Mouse (Mus musculus): Measurements from ENCODE around the gene Dennd2c. TPM values are rescaled to one million over a fixed set of nuclear protein-coding genes. Genes with fewer than 3 reads are reported as not detected.
A peak's percentile ranks its signal among the peaks of the same experiment; 100 is the strongest.
"Not testable (repeated sequence)": the region's sequence is repeated elsewhere in the genome, so short reads cannot be mapped to it uniquely, and the experiment has no call there.

Gene Dennd2c
- polyA plus RNA-seq, 1 experiment from 2014 or later: 8.6 TPM

DNA sequence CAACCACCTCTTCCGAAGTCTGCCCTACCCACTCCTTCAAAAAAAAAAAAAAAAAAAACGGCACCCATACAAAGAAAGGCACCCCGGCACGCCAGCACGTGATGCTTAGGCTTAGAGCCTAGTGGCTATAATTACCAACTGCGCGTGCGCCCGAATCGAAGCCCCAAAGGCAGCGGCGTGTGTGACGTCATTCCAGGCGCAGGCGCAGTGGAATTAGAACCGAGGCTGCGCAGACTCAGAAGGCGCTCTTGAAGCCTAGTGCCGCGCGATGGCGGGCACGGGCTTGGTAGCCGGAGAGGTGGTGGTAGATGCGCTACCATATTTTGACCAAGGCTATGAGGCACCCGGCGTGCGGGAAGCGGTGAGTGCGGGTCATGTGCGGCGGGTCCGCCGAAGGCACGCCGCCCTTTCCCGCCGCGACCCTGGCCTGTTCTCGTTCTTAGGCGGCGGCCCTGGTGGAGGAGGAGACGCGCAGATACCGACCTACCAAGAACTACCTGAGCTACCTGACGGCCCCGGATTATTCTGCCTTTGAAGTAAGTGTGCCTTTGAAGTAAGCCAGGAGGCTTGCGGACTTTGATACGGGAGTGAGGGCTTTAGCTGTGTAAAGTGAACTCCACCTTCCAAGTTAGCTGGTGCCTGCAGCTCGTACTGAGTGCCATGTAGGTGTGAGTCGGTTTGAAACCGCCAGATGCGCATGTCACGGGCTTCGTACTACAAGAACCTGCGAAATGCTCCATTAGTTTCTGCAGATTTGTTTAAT, 69.3 kb downstream of the Dennd2c start, which contains the start of gene Bcas2:
Gene Bcas2 (plus strand): TSS at position 151 of the 763 bp plus-strand sequence.
- Histone ChIP-seq H3K4me3 (replicated peaks) (peak within 1 kb of the TSS; percentile 76), H3K4me2 (peak within 1 kb of the TSS; percentile 73), H3K36me3 (peaks cover 62% of the 10 kb centered on the region), H3K9me3 (replicated peaks) (no peaks in the 10 kb centered on the region), H3K27me3 (no peaks in the 10 kb centered on the region), H3K4me1 (replicated peaks) (peaks cover 56% of the 10 kb centered on the region), H3K9ac (peak within 1 kb of the TSS; percentile 89), H3K27ac (peak within 1 kb of the TSS; percentile 90)
- WGBS (ENCODE audit: insufficient replicate concordance): under 1% methylated on average over 56 of the region's 56 CpGs
- ATAC-seq (ENCODE audit: low read depth): peak; percentile 92
- peak; percentile 93 for DNase-seq

DNA sequence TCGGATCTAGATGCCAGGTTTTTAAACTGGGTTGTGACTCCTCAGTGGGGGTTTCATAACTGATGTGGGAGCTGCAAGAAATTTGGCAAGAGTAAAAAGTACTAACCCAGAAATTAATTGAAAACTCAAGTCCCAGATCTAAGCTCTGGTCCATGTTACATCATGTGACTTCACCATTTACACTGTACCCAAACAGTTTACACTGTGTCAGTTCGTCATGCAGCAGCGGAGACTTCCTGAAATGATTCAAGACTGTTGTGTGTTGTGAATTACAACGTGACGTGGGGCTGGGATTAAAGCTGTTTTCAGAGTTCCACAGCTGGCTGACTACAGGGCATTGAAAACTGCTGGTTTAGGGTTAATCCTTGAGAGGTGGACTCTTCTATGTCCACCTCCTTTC, 70.2 kb downstream of the Dennd2c start:
- Histone ChIP-seq H3K27me3 (no peaks in the 10 kb centered on the region), H3K4me1 (replicated peaks) (peaks cover 65% of the 10 kb centered on the region), H3K36me3 (peaks cover 62% of the 10 kb centered on the region), H3K9ac (peak overlapping the region; percentile 89), H3K4me2 (peak overlapping the region; percentile 73), H3K27ac (peak overlapping the region; percentile 90), H3K4me3 (replicated peaks) (peak overlapping the region; percentile 76), H3K9me3 (replicated peaks) (no peaks in the 10 kb centered on the region)
- DNase-seq (no peak), ATAC-seq (ENCODE audit: low read depth) (no peak)
- 23% methylated on average over 5 of the region's 5 CpGs for WGBS (ENCODE audit: insufficient replicate concordance)

DNA sequence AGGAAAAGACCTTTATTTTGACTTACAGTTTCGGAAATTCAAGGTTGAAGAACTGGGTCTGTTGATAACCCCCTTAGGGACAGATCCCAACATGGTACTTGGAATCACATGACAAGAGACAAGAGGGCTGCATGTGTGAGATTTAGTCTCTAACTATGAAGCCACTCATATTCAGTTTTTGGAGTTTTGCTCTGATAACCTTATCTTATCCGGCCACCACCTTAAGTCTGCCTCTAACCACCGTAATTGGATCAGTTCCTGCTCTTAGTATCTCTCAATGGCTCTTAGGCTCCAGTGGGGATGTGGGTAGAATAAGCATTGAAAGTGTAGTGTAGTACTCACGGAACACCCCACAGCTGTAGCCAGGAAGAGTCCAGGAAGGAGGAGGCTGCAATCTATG, 74.3 kb downstream of the Dennd2c start:
- Histone ChIP-seq H3K36me3 (peaks cover 65% of the 10 kb centered on the region), H3K27ac (peak overlapping the region; percentile 74), H3K9me3 (replicated peaks) (no peaks in the 10 kb centered on the region), H3K4me2 (peak overlapping the region; percentile 37), H3K27me3 (no peaks in the 10 kb centered on the region), H3K4me3 (replicated peaks) (0 out of 2 replicates have a peak overlapping the region, but pooled peaks have one; percentile 0), H3K9ac (peak overlapping the region; percentile 16; the same call in 1 of the 2 replicates), H3K4me1 (replicated peaks) (peaks cover 64% of the 10 kb centered on the region)
- DNase-seq: peak; percentile 46
- peak; percentile 90 for ATAC-seq (ENCODE audit: low read depth)
- 17% methylated on average over 4 of the region's 4 CpGs for WGBS (ENCODE audit: insufficient replicate concordance)

DNA sequence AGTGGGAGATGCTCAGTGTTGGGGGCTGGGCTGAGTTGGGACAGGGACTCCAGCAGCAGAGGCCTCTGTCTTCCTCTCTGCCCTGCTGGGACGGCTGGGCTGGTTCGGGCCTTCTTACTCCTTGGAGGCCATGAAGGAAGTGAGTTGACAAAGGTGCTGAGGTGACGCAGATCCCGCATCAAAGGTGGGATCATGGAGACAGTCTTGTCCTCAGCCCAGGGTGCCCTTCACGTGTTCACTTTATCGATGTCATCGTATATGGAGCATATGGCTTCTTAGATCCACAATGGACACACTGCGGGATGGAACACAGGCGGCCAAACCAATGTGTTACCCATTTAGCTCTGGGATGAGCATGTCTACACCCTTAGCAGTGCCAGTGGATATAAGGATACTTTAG, 77.1 kb downstream of the Dennd2c start:
- WGBS (ENCODE audit: insufficient replicate concordance): 89% methylated on average over 9 of the region's 9 CpGs
- ATAC-seq (ENCODE audit: low read depth) (no peak), DNase-seq (no peak)
- peaks cover 40% of the 10 kb centered on the region for H3K4me1 ChIP-seq (replicated peaks)
- no peak overlapping the region for H3K9ac ChIP-seq
- H3K9me3 ChIP-seq (replicated peaks): no peaks in the 10 kb centered on the region
- no peak overlapping the region for H3K4me2 ChIP-seq
- peak overlapping the region; percentile 58; the same call in 1 of the 2 replicates for H3K27ac ChIP-seq
- H3K27me3 ChIP-seq: no peaks in the 10 kb centered on the region
- H3K36me3 ChIP-seq: peaks cover 51% of the 10 kb centered on the region
- H3K4me3 ChIP-seq (replicated peaks): no peak overlapping the region

DNA sequence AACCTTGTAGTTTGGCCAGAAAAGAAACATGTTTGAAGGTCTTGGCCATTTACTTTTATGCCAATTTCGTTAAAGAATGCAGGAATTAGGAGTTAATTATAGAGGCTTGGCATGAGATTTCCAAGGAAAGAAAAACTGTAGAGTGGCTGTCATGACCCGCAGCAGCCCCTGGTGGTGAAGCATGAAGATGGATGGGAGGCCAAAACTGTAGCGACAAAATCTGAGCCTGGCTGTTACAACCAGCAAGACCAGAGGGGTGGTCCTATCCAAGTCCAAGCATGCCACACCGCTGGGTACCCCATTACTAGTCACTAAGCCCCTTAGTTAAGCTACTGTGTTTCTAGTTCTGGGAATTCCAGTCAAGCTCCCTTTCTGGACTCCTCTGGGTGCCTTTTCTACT, 78.8 kb downstream of the Dennd2c start:
- H3K27ac ChIP-seq: no peak overlapping the region
- H3K4me3 ChIP-seq (replicated peaks): no peak overlapping the region
- H3K4me1 ChIP-seq (replicated peaks): peaks cover 25% of the 10 kb centered on the region
- DNase-seq (no peak), ATAC-seq (ENCODE audit: low read depth) (no peak)
- H3K9ac ChIP-seq: no peak overlapping the region
- H3K9me3 ChIP-seq (replicated peaks): no peaks in the 10 kb centered on the region
- H3K36me3 ChIP-seq: peaks cover 35% of the 10 kb centered on the region
- H3K27me3 ChIP-seq: no peaks in the 10 kb centered on the region
- H3K4me2 ChIP-seq: no peak overlapping the region
- 47% methylated on average over 4 of the region's 4 CpGs for WGBS (ENCODE audit: insufficient replicate concordance)

DNA sequence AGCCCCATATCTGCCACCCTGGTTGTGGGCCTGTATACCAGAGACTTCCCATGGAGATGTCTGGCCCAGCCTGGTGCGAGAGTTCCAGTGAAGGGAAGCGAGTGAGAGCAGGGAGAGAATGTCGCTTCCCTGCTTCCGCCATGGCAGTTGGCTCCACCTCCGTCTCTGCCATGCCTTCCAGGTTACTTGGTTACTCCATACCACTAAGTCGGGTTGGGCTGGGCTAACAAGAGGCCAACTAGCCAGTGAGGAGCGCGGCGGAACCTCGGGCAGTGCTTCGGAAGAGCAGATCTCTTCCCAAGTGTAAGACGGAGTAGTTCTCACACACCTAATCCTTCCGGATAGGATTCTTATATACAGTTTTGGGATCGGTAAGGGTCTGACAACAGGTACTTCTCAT, 80.4 kb downstream of the Dennd2c start:
- H3K4me1 ChIP-seq (replicated peaks): 0 out of 2 replicates have a peak, but pooled peaks cover 9% of the 10 kb centered on the region
- H3K27ac ChIP-seq: no peak overlapping the region
- no peaks in the 10 kb centered on the region for H3K9me3 ChIP-seq (replicated peaks)
- no peaks in the 10 kb centered on the region for H3K27me3 ChIP-seq
- H3K9ac ChIP-seq: no peak overlapping the region
- peaks cover 19% of the 10 kb centered on the region for H3K36me3 ChIP-seq
- no peak overlapping the region for H3K4me2 ChIP-seq
- DNase-seq (no peak), ATAC-seq (ENCODE audit: low read depth) (no peak)
- H3K4me3 ChIP-seq (replicated peaks): no peak overlapping the region
- WGBS (ENCODE audit: insufficient replicate concordance): 82% methylated on average over 14 of the region's 14 CpGs

DNA sequence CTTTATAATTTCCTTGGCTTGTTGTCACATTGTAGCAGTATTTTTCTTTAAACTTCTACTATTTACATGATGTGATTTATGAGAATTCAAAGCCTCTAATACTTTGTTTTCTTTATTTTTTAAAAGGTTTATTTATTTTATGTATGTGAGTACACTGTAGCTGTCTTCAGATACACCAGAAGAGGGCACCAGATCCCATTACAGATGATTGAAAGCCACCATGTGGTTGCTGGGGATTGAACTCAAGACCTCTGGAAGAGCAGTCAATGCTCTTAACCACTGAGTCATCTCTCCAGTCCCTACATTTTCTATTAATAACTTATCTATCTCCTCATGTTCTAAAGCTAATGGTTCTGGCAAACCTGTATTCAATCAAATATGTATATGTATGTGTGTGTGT, 82.1 kb downstream of the Dennd2c start:
- H3K36me3 ChIP-seq, DNase-seq, H3K27me3 ChIP-seq: not testable (repeated sequence)

DNA sequence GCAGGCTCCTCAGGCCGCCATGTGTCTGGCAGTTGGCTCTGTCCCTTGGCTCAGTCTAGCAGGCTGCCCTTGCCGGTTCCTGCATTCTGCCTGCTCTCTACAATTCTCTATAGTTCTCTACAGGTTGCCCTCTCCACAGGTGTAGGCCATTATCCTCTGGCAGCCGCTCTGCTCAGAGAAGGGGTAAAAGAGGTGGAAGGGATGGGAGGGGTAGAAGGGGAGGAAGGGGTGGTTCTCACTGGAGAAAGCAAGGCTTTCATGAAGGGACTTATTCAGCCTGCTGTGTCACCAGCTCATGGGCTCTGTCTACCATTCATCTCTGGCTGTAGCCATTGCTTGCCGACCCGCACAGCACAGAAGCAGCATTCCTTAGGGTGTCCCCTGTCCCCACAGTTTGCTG, 86.0 kb downstream of the Dennd2c start:
- Histone ChIP-seq H3K27ac (no peak overlapping the region; the same call in 1 of the 2 replicates), H3K36me3 (no peaks in the 10 kb centered on the region), H3K27me3 (no peaks in the 10 kb centered on the region), H3K4me2 (no peak overlapping the region), H3K9me3 (replicated peaks) (peaks cover 13% of the 10 kb centered on the region), H3K4me1 (replicated peaks) (peaks cover 2% of the 10 kb centered on the region; the same call in 1 of the 2 replicates), H3K4me3 (replicated peaks) (no peak overlapping the region), H3K9ac (no peak overlapping the region)
- DNase-seq: no peak
- WGBS (ENCODE audit: insufficient replicate concordance): 78% methylated on average over 5 of the region's 5 CpGs
- ATAC-seq (ENCODE audit: low read depth): peak; percentile 12; the same call in 1 of the 2 replicates

More for the DNA sequence above, 82.1 kb downstream of the Dennd2c start:
- H3K4me3 ChIP-seq (replicated peaks); H3K4me2 ChIP-seq; ATAC-seq (ENCODE audit: low read depth); H3K4me1 ChIP-seq (replicated peaks); H3K9ac ChIP-seq; H3K27ac ChIP-seq; H3K9me3 ChIP-seq (replicated peaks): not testable (repeated sequence)

DNA sequence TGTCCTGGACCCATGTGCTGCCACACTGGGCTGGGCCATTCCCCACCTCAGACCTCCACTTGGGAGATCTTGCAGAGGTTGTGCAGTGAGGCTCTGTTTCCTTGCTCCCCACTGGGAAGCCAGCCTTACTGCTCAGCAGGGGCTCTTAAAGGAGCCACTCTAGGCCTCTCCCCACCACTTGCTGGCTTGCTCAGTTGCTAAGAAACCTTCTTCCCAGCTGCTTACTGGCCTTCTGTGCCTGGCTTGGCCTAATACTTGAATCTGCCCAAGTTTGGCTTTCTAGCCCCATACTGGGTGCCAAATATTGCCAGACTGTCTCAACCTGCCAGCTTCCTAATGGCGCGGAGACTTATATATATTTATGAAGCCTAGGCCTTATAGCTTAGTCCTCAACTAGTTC, 86.5 kb downstream of the Dennd2c start:
- no peak for DNase-seq
- Histone ChIP-seq H3K27me3 (no peaks in the 10 kb centered on the region), H3K4me2 (no peak overlapping the region), H3K4me1 (replicated peaks) (peaks cover 2% of the 10 kb centered on the region; the same call in 1 of the 2 replicates), H3K9ac (no peak overlapping the region), H3K36me3 (peaks cover 3% of the 10 kb centered on the region; the same call in 1 of the 2 replicates), H3K27ac (no peak overlapping the region; the same call in 1 of the 2 replicates), H3K4me3 (replicated peaks) (no peak overlapping the region), H3K9me3 (replicated peaks) (peaks cover 17% of the 10 kb centered on the region)
- no peak for ATAC-seq (ENCODE audit: low read depth)
- WGBS (ENCODE audit: insufficient replicate concordance): 90% methylated on average over 2 of the region's 2 CpGs

DNA sequence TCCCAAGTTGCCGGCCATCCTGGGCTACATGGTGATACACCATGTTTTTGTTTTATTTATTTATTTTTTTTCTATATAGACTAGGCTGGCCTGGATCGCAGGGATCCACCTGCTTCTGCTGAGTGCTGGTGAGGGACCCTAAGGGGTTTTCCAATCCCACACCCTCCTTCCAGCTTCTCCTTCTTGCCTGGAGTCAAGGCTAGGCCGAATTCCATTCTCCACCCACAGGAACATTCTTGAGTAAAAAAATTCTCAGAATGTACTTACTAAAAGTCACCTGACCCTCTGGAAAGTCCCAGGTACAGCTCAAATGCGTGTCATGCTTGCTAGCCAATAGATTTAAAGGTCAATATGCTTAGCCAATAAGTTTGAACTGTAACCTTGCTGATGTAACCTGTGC, 89.8 kb downstream of the Dennd2c start:
- peaks cover 20% of the 10 kb centered on the region for H3K9me3 ChIP-seq (replicated peaks)
- H3K4me1 ChIP-seq (replicated peaks): peaks cover 29% of the 10 kb centered on the region
- DNase-seq: no peak
- H3K36me3 ChIP-seq: peaks cover 5% of the 10 kb centered on the region; the same call in 1 of the 2 replicates
- no peak overlapping the region for H3K4me3 ChIP-seq (replicated peaks)
- H3K27ac ChIP-seq: no peak overlapping the region
- no peak for ATAC-seq (ENCODE audit: low read depth)
- WGBS (ENCODE audit: insufficient replicate concordance): 84% methylated on average over 4 of the region's 4 CpGs
- no peaks in the 10 kb centered on the region for H3K27me3 ChIP-seq
- H3K9ac ChIP-seq: no peak overlapping the region
- no peak overlapping the region for H3K4me2 ChIP-seq

DNA sequence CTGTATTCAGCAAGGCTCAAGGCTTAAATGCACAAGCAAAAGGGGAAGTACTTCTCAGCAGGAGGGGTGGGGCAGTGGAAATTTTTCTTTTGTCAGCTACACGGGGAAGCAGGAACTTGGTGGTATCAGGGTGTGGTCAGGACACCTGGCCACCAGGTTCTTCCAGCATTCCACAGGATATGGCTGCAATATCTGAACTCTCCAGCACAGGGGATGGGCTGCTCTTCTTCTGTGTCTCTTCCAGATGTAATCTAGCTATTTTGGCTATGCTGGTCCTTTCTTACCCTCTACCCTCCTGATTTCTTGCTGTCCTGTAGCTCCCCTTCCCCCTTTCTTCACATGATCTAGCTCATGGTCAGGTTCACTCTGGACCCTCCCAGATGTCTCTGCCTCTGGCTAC, 90.8 kb downstream of the Dennd2c start:
- H3K4me1 ChIP-seq (replicated peaks): peaks cover 39% of the 10 kb centered on the region
- DNase-seq (no peak), ATAC-seq (ENCODE audit: low read depth) (no peak)
- no peak overlapping the region for H3K27ac ChIP-seq
- no peak overlapping the region for H3K4me2 ChIP-seq
- no peak overlapping the region for H3K9ac ChIP-seq
- H3K36me3 ChIP-seq: peaks cover 5% of the 10 kb centered on the region; the same call in 1 of the 2 replicates
- H3K9me3 ChIP-seq (replicated peaks): peaks cover 20% of the 10 kb centered on the region
- H3K27me3 ChIP-seq: no peaks in the 10 kb centered on the region
- no peak overlapping the region for H3K4me3 ChIP-seq (replicated peaks)
- WGBS (ENCODE audit: insufficient replicate concordance): 29% methylated on average over 1 of the region's 1 CpGs

Data from liver, embryonic 13.5 days (tissue).